Mouse (Mus musculus) T-helper 1 cell (primary cell): ENCODE measurements around the gene Gmip.

Experiments
- in situ Hi-C: fragments of 300-600 bp; cut with MboI, MseI; formaldehyde crosslinking; loops from one replicate; pipeline ENCODE4 v1.15.1; 2025; ENCODE audit warnings: high pct_unique_total_duplicates

The Gmip gene

DNA sequence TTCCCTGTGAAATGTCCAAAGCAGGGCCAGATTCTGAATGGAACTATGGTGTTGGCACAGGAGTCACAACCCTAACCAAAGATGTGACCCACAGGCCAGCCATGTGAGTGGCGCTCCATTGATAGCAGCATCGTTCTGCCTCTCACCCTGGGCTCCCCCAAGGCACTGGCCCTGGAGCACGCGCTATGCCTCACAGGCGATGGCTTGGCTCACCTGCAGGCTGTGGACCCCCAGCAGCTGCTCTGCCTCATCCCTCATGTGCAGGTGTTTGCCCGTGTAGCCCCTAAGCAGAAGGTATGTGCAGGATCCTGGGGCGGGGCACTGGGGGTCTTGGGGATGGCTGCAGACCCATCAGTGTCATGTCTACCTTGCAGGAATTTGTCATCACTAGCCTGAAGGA is 5.1 kb upstream of the Gmip start:
- in situ Hi-C loops = no loop called here

DNA sequence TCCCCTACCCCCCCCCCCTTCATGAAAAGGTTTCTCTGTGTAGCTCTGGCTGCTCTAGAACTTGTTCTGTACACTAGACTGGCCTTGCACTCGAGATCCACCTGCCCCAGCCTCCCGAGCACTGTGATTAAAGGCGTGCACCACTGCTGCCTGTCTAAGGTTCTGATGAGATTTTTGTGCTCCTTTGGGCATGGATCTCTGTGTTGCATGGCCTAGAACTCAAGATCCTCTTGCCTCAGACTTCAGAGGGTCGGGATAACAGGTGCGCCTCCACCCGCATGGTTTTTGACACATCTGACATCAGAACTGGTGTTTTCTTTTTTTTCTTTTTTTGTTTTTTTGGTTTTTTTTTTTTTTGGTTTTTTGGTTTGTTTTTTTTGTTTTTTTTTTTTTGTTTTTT is 3.9 kb upstream of the Gmip start:
- in situ Hi-C loops = no loop called here

DNA sequence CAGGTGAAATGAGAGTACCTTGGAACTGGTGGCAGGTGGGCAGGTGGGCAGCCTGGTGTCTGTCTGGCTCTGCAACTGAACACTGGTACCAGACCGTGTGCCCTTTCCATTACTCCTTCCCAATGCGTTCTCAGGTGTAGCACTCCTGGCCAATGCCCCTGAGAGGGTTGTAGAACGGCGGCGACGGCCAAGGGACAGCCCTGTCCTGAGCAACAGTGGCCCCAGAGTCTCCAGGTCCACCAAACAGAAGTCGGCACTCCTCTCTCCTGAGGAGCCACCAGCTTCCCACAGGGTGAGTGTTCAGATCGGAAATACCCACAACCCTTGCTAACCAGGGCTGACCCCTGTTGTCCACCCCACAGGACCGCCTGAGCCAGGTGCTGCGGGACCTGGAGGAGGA is 3.4 kb upstream of the Gmip start:
- in situ Hi-C loops = no loop called here

DNA sequence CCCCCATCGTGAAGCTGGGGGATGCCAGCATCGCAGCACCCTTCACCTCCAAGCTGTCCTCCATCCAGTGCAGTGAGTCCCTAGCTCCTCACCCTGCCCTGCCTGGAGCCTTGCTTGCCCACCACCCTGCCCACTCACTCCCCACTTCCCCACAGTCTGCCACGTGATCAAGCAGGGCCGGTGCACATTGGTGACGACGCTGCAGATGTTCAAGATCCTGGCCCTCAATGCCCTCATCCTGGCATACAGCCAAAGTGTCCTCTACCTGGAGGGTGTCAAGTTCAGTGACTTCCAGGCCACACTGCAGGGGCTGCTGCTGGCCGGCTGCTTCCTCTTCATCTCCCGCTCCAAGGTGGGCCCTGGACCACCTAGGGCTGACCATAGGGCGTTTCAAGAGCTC is 3.0 kb upstream of the Gmip start:
- in situ Hi-C loops = no loop called here

DNA sequence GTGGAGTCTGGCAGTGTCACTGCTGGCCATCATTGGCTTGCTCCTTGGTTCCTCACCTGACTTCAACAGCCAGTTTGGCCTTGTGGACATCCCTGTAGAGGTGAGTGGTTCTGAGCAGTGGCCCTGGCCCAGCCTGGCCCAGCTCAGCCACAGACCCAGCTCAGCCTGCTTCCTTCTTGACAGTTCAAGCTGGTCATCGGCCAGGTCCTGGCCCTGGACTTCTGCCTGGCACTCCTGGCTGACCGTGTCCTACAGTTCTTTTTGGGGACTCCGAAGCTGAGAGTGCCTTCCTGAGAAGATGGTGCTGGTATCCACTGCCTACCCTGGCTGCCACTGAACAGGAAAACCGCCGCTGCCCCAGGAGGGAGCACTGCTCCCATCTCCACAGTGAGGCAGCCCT is 1.2 kb upstream of the Gmip start:
- in situ Hi-C loops = no loop called here

DNA sequence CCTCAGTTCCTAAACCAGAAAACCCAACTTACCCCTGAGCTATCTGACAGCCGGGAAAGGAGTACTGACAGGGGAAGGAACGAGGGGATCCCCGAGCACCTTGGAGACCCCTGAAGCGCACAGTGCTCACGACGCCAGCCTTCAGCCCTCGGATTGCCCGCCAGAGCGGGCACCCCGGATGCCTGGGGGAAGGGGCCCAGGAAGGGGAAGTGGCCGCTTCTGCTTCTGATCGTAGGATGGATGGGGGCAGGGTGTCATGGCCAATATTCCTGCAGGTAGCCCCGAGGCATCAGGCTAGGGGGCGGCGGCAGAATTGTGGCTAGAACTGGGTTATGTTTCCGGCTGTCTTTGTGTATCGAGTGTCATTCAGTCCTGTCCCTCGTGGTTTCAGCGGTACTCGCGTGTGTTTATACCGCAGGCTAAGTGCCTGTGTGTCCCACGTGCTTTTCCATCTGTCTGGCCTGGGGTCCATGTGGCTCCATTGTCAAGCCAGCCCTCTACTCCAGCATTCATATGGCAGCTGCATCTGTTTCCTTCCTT is 455 bp downstream of the Gmip start:
- in situ Hi-C loops = no loop called here

DNA sequence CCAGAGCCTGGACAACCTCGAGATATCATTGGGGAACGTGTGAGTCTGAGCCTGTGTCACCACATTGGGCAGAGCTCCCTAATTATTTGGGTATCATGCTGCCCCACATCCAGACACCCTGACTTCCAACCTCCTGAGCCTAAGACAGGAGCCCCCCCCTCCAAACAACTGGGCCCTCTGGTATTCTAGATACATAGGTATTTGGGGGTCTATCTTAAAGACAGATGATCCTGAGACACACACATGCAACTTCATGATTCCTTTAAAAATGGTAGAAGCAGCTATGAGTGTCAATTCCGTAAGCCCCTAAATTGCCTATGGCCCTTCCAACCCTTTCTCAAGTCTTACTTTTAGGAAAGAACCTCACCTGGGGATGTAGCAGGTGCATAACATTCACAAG is 1.3 kb downstream of the Gmip start:
- in situ Hi-C loops = no loop called here

DNA sequence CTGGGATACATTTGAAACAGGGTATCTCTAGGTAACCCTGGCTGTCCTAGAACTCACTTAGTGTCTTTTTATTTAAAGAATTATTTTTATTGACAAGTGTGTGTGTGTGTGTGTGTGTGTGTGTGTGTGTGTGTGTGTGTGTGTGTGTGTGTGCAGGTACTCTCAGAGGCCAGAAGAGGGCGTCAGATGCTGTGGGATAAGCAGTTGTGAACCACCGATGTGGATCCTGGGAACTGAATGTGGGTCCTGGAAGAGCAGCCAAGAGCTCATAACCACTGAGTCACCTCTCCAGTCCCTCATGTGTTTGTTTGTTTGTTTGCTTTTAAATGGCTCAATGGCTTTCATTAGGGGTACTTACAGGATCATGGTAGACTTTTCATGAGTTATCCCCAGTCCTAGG is 6.4 kb downstream of the Gmip start:
- in situ Hi-C loops = no loop called here

DNA sequence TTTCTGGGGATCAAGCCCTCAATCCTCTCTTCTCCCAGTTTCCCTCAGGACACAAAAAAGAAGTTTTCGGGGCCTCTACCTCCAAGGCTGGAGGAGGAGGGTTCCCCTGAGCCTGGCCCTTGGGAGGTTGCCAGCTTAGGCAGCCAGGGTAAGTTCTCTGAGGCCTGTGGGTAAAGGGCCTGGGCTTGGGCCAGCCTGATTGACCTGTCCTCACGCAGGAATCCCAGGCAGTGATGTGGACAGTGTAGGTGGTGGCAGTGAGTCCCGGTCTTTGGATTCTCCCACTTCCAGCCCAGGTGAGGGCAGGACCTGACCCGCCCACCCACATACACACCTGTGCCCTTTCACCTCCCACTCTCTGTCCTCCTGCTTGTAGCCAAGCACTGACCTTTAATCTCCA is 6.9 kb downstream of the Gmip start:
- in situ Hi-C loops = no loop called here

DNA sequence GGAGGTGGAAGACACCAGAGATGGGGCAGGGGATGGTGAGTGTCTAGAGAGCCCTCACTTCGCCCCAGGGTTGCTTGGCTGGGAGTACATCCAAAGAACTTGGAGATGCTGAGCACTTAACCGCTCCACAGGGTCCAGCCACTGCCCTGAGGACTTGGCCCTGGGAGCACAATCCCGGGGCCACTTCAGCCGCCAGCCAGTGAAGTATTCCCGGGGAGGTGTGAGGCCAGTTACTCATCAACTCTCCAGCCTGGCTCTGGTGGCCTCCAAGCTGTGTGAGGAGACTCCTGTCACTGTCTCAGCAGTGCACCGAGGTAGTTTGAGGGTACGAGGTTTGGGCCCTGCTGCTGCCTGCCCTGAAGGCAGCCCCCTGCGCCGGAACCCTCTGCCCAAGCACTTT is 12.0 kb downstream of the Gmip start:
- in situ Hi-C loops = no loop called here

DNA sequence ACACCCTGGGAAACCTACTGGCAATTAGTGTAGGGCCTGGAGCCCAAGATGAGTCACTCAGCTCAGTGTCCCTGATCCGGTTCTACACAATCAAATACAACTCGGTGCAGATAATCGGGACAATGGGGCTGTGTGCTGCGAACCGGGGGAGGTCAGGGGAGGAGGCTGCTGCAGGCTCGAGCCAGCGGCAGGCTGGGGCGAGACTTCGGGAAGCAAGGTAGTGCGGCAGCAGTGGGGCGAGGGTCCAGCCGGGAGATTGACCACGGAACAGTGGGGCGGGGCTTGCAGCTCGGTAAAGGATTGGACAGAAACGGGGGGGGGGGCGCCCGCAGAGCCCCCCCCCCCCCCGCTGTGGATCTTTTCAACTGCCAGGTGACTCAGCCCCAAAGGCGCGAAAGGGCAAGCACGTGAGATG is 13.5 kb downstream of the Gmip start:
- in situ Hi-C loops = no loop called here

DNA sequence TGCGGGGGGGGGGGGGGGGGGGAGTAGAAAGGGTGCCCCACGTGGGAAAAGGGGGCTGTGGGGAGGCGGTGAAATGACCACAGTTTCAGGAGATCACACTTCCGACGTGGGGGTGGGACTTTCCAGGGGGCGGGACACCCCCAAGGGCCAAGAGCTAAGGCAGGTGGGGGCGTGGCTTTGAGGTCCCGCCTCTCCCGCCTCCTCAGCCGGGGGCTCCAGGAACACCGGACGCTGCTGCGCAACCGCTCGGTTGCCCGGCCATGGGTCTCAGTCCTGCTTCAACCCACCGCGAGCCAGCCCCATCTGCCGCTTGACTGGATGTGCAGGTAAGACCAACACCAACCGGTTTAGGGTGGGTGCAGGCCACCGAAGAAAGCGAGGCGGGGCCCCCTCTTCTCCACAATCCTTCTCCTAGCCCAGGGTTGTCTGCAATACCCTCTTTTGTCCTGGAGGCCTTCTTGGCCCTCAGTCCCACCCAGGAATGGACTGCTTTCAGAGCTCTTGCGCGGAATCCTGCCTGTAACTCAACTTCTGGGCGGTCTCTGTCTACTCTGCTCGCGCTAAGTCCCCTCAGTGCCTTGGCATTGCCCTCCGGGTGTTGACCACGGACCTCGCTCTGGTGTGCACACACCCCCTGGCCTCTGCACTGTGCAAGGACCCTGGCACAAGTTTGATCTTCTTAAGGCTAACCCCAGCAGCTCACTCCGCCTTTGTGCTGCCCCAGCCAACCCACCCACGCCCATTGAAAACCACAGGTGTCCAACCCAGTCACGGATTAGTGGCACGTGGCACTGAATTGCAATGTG is 14.1 kb downstream of the Gmip start, which contains the start of gene Lpar2:
Gene Lpar2, plus strand, starts transcription at position 44 of the 806 bp plus-strand sequence.
- in situ Hi-C loops = no loop called here

DNA sequence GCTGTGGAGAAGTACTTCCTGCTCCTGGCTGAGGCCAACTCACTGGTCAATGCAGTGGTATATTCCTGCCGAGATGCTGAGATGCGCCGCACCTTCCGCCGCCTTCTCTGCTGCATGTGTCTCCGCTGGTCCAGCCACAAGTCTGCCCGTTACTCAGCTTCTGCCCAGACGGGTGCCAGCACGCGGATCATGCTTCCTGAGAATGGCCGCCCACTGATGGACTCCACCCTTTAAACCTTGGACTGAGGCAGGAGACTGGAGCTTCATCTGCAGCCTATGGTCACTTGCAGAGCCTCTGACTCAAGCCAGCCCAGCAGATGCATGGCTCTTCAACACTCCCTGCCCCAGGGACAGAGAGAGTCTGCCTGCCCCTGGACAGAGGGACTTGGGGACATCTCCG is 17.9 kb downstream of the Gmip start:
- in situ Hi-C loops = no loop called here

DNA sequence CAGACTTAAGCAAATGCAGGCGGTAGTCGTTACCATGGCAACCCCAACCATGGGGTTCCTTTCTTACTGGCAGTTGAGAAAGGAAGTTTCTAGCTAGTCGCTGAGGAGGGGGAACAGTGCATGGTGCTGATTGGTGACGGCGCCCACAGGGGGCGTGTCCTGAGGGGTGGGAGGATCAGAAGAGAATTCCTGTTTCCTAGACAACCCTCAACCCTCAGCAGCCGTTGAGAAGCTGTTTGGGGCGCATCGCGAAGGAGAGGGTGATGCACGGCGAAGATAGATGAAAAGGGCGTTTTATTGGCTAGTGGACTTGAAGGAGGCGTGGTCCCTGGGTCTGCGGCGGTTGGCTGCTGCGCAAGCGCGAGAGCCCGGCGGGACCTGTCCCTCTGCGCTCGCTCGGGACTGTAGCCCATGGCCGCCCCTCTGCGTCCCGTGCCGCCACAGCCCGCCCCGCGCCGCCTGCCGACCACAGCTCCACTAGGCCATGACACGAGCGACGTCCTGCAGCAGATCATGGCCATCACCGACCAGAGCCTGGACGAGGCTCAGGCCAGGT is 23.9 kb downstream of the Gmip start, which contains the start of gene Pbx4:
Gene Pbx4, plus strand, starts transcription at position 194 of the 556 bp plus-strand sequence.
- in situ Hi-C loops = no loop called here

DNA sequence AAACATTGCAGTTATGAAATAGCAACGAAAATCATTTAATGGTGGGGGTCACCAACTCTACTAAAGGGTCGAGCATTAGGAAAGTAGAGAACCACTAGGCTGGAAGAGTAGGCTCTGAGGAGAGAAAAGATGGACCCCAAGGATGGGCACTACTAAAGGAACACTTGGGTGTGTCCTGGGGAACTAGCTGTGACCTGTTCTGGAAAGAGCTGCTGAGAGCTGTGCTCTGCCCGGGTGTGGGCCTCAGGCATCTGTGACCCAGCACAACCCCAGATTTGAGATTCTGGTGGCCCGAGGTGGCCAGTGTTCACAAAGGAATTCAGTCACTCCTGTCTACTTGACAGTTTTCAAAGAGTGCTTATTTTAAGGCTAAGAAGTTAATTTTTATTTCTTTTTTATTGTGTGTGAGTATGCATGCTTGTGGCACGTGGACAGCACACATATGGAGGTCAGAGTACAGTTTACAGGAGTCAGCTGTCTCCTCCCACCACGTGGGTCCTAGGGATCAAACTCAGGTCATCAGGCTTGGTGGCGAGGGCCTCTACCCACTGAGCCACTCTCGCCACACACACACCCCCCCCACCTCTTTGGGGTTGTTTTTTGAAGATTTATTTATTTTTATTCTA is 28.7 kb downstream of the Gmip start:
- in situ Hi-C loops = no loop called here

DNA sequence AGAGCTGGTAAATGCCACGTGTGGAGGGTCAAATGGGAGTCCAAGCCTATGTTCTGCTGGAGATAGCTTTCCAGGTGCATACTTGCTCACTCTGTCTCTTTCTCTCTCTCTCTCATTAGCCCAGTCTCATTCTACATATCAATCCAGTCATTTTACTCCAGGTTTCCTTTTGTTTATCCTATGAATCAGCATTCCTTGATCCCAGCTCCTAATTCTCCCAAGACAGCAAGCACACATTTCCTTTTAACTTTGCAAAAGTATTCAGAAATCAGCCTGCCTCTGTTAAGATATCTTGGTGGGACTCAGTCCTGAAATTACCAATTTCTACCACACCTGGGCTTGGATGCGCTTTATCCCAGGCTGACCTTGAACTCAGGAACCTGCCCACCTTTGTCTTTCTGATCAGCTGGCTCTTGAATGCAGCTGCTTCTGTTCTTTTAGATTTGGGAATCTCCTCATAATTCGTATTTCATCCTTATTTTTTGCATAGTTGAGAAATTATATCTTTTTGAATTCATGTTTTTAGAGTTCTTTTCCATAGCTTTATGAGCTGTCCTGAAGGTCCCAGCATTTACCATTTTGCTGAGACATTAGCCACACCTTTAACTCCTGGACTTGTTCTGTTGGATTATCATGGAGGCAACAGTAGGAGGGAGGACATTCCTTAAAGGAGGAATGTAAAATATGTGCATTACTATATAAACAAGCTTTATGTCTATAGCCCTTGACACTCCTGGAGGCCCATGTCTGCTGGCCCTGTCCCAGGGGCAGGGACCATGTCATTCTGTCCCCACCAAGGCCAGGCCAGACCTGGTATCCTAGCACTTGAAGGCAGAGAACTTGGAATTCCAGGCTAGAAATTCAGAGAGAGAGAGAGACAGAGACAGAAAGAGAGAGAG is 38.9 kb downstream of the Gmip start:
- in situ Hi-C loops = no loop called here

DNA sequence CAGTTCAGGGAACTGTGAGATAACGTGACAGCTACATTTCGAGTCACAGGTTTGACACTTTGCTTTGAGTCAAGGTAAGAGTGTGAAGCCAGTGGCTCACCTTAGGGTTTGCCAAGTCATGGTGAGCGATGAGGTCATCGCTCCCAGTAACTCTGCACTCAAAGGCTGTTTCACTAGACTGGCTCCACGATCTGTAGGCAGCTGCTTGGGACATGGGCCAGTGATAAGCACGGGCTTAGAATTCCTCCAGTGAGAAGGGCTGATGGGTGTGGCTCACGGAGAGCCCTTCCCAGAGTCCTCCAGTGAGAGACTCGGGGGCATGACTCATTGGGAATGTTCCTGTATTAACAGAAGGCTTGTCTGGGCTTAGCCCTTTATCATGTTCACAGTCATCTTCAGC is 40.5 kb downstream of the Gmip start:
- in situ Hi-C loops = no loop called here

DNA sequence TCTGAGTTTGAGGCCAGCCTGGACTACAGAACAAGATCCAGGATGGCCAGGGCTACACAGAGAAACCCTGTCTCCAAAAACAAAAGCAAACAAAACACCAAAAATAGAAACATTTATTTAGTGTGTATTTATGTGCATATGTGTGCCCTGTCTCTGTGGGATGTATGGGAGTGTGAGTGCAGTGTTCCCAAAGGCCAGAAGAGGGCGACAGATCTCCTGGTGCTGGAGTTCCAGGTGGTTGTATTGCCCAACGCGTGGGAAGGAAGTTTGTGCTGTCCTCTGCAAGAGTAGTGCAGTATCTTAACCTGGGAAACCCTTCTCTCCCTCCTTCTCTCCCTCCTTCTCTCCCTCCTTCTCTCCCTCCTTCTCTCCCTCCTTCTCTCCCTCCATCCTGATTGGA is 41.4 kb downstream of the Gmip start:
- in situ Hi-C loops = no loop called here

DNA sequence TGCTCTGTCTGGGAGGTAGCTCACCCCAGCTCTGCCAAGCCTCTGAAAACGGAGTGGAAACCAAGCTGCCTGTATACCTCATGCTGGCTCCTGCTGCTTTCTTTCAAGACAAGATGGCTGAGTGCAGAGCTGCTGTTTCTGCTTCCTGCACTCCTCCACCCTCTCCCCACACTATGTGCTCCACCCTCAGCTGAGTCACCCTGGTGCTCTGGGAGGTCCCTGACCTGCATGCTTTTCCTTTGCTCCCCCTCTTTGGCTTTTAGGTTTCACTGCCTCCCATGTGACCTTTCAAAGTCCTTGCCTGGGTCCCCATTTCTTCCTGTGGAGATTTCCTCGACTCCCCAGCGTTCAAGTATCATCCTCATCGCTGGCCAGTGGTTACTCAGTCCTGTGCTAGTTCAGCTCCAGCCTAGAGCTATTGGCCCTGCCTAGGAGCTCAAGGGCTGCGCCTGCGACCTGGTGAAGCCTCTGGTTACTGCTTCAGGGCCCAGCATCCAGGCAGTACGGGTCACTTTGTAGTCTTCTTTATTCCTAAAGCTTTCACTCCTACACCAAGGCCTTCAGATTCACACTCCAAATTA is 42.5 kb downstream of the Gmip start:
- in situ Hi-C loops = no loop called here

DNA sequence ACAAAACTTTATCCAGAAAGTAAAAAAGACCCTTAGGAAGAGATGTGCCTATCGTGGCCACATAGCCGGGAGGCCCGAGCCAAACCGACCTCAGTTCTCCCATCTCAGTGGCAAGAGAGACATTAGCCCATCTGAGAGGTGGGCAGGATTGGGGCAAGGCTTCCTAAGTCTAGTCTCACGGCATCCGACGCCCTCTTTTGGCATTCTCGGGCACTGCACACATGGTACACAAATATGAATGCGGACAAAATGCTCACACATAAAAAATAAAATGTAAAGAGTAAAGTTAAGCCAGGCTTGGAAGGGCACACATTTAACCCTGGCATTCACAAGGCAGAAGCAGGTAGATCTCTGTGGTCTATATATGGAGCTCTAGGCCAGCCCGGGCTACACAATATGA is 45.4 kb downstream of the Gmip start:
- in situ Hi-C loops = no loop called here

DNA sequence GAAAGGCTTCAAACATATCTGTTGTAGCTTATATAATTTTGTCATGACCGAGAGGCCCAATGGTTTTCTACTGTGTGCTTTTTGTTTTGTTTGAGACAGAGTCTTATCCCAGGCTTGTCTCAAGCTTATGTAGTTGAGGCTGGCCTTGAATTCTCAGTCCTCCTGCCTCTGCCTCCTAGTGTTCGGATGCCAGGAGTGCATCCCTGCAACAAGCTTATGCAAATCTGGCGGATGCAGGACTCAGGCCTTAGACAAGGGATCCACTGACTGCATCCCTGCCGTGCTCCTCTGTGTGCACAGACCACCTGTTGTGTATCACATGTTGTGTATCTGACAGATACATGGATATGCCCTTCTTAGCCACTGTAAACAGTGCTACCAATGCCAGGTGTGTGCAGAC is 52.3 kb downstream of the Gmip start:
- in situ Hi-C loops = no loop called here
